Mouse (Mus musculus) hindbrain, embryonic 10.5 days (tissue): ENCODE measurements around the gene Gnao1. TPM values are rescaled to one million over a fixed set of nuclear protein-coding genes. Genes with fewer than 3 reads are reported as not detected.

Experiments used
- DNase-seq: peaks from one replicate; pipeline ENCODE4 v3.0.0-alpha.2; 2017; ENCODE audit warnings: low spot score
- H3K27ac ChIP-seq: fragments of 300-500 bp; sonication (generic); 2 replicates; pipeline ENCODE4 v1.5.1; 2016; ENCODE audit warnings: mild to moderate bottlenecking, moderate library complexity
- H3K27me3 ChIP-seq: fragments of 300-500 bp; sonication (generic); 2 replicates; pipeline ENCODE4 v1.6.1; 2016; ENCODE audit warnings: mild to moderate bottlenecking; ENCODE audit not compliant: poor library complexity, insufficient read depth, severe bottlenecking
- H3K36me3 ChIP-seq: fragments of 300-500 bp; sonication (generic); 2 replicates; pipeline ENCODE4 v1.6.1; 2016; ENCODE audit warnings: mild to moderate bottlenecking, moderate library complexity
- H3K4me1 ChIP-seq: fragments of 300-500 bp; sonication (generic); replicated peaks from 2 replicates; pipeline ENCODE4 v1.6.1; 2016; ENCODE audit warnings: mild to moderate bottlenecking
- H3K4me3 ChIP-seq: fragments of 300-500 bp; sonication (generic); 2 replicates; pipeline ENCODE4 v1.5.1; 2016; ENCODE audit warnings: mild to moderate bottlenecking, moderate library complexity
- H3K9me3 ChIP-seq: fragments of 300-500 bp; sonication (generic); 2 replicates; pipeline ENCODE4 v1.6.1; 2016; ENCODE audit warnings: mild to moderate bottlenecking, moderate library complexity
- WGBS: fragments of 180-500 bp; shearing (Covaris S2); methylation state at CpG from one replicate; pipeline ENCODE4 v1.1.7; 2016; 5-methylcytosine and 5-hydroxymethylcytosine counted together
- polyA plus RNA-seq: library from polyadenylated mRNA; unstranded; fragments of >200 nt; fragmentation: Nextera tagmentation; extraction: Ambion mirVana; gene quantifications from 2 replicates; pipeline ENCODE4 v1.2.1, GENCODE M21; 2016

Gene Gnao1
- polyA plus RNA-seq, 1 experiment from 2014 or later: 32.7 TPM

DNA sequence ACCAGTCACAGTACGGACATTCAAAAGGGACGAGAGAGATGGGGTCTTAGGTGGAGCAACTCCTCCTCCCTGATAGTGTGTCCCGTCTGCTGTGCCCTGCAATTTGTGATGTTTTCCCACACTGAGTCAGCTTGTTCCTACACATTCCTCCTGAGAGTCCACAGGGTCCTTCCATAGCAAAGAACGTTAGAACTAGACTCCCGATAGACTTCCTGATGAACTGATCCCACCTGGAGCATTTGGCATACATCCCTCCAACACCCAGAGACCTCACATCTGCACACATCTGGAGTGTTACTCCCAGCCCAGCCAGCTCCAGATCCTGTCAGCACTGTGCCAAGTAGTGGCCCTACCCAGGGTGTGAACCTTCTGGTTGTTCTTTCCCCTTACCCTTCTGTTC lies 76.4 kb downstream of the Gnao1 start:
- H3K4me1 ChIP-seq: peaks cover 25% of the 10 kb centered on the region
- H3K36me3 ChIP-seq: 0 out of 2 replicates have a peak, but pooled peaks cover 6% of the 10 kb centered on the region
- WGBS: 89% methylated on average over 5 of the region's 5 CpGs
- no peak overlapping the region for H3K4me3 ChIP-seq
- H3K27me3 ChIP-seq: no peaks in the 10 kb centered on the region
- no peak for DNase-seq
- no peaks in the 10 kb centered on the region for H3K9me3 ChIP-seq
- no peak overlapping the region for H3K27ac ChIP-seq

- WGBS: 74% methylated on average over 4 of the region's 4 CpGs
- Histone ChIP-seq H3K9me3 (no peaks in the 10 kb centered on the region), H3K36me3 (0 out of 2 replicates have a peak, but pooled peaks cover 6% of the 10 kb centered on the region), H3K27me3 (no peaks in the 10 kb centered on the region), H3K27ac (peak overlapping the region; percentile 51), H3K4me1 (peaks cover 24% of the 10 kb centered on the region), H3K4me3 (no peak overlapping the region)
- DNase-seq: no peak
These were observed 78.4 kb downstream of the Gnao1 start for GRCm38 (mm10) chr8:93888150-93888676.

DNA sequence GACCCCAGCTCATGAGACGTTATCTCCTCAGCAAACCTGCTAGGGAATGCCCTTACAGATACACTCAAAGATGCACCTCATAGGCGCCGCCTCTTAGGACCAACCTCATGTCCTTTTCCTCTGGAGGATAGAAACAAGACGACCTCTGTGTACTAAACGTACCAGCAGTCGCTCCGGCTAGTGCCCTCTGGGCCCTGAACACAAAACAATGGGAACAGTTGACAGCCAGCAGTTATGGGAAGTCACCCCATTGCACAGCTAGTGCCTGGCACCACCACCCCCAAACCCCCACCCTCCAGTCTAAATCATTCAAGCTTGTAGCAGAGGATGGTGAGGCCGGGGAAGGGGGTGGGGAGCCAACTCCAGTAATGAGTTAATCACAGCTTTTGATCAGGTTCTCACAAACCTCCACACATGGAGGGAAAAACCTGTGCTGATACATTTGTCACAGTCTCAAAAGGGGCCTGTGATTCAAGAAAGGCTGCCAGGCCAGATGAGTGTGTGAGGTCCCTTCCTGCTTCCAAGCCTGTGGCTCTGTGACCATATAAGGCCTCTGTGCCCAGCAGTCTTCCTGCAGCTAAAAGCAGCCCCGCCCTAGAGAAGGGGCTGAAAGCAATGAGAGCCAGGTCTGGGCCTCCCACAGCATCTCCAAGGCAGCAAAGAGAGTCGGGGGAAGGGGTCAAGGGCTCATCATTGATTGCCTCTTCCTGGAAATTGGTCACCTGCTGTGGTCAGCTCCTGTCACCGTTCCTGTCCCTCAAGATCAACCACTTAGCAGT lies 79.1 kb downstream of the Gnao1 start:
- H3K36me3 ChIP-seq: 0 out of 2 replicates have a peak, but pooled peaks cover 6% of the 10 kb centered on the region
- no peaks in the 10 kb centered on the region for H3K9me3 ChIP-seq
- peak; percentile 27 for DNase-seq
- no peaks in the 10 kb centered on the region for H3K27me3 ChIP-seq
- H3K27ac ChIP-seq: peak overlapping the region; percentile 51
- peaks cover 21% of the 10 kb centered on the region for H3K4me1 ChIP-seq
- H3K4me3 ChIP-seq: no peak overlapping the region
- WGBS: 52% methylated on average over 11 of the region's 11 CpGs

- DNase-seq: no peak
- Histone ChIP-seq H3K4me3 (no peak overlapping the region), H3K27me3 (no peaks in the 10 kb centered on the region), H3K36me3 (peaks cover 14% of the 10 kb centered on the region), H3K9me3 (no peaks in the 10 kb centered on the region), H3K4me1 (peaks cover 22% of the 10 kb centered on the region), H3K27ac (no peak overlapping the region)
- WGBS: 80% methylated on average over 3 of the region's 3 CpGs
These were observed 83.8 kb downstream of the Gnao1 start for GRCm38 (mm10) chr8:93893556-93893955.

DNA sequence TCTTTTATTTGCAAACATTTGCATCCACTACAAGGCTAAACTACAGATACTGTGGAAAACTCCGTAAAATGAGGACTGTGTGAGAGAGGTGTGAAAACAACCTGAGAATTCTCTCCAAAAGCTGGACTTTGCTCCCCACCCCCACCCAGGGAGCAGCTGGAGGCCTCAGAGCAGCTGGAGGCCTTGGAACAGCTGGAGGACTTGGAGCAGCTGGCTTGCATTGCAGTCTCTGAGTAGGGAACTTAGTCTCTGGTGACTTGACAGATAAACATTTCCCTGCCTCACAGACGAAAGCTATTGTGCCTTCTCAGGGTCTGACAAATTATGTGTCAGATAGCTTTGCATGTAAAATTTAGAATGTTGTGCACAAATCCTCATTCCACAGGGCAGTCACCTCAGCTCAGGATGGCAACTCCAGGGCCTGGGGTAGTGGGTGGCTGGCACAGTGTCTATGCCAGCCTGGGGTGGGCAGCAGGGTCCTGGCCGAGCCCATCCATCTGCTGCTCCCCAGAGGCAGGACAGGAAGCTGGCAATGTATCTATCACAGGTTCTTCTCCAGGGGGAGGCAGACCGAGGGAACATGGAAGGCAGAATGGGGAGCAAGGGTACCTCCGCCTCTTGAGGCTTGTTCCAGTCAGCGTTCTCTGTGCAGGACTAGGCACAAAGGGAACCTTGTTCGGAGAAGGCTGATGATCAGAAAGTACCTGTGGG lies 87.2 kb downstream of the Gnao1 start:
- DNase-seq: no peak
- no peaks in the 10 kb centered on the region for H3K9me3 ChIP-seq
- H3K36me3 ChIP-seq: peaks cover 14% of the 10 kb centered on the region
- peaks cover 16% of the 10 kb centered on the region for H3K4me1 ChIP-seq
- H3K27ac ChIP-seq: no peak overlapping the region
- no peaks in the 10 kb centered on the region for H3K27me3 ChIP-seq
- H3K4me3 ChIP-seq: no peak overlapping the region
- 84% methylated on average over 7 of the region's 7 CpGs for WGBS

GRCm38 (mm10) chr8:93898570-93898969 lies 88.8 kb downstream of the Gnao1 start:
- Histone ChIP-seq H3K27ac (no peak overlapping the region), H3K4me3 (no peak overlapping the region), H3K9me3 (no peaks in the 10 kb centered on the region), H3K27me3 (no peaks in the 10 kb centered on the region), H3K36me3 (peaks cover 23% of the 10 kb centered on the region), H3K4me1 (peaks cover 21% of the 10 kb centered on the region)
- 89% methylated on average over 4 of the region's 4 CpGs for WGBS
- no peak for DNase-seq

- peaks cover 22% of the 10 kb centered on the region for H3K4me1 ChIP-seq
- no peaks in the 10 kb centered on the region for H3K9me3 ChIP-seq
- DNase-seq: no peak
- WGBS: 71% methylated on average over 3 of the region's 3 CpGs
- no peaks in the 10 kb centered on the region for H3K27me3 ChIP-seq
- 0 out of 2 replicates have a peak overlapping the region, but pooled peaks have one; percentile 35 for H3K27ac ChIP-seq
- peaks cover 14% of the 10 kb centered on the region for H3K36me3 ChIP-seq
- H3K4me3 ChIP-seq: no peak overlapping the region
These were observed 92.3 kb downstream of the Gnao1 start for GRCm38 (mm10) chr8:93902040-93902439.

DNA sequence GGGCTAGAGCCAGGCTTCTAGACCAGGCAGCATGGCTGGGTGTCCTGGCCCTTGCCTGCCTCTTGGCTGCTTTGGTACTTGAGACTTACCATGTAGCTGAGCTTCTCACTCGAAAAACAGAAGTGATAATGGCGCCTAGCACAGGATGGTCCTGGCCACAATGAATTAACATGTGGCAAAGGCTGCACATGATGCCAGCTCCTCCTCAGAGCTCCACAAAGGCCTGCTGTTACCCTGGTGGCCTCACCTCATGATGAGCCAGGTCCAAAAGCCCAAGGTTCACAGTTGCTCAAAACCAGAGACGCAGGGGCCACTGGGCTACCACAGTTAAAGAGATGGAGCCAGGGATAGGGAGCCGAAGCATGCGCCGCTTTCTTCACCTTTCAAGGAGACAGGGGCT lies 97.2 kb downstream of the Gnao1 start:
- DNase-seq: no peak
- Histone ChIP-seq H3K9me3 (no peaks in the 10 kb centered on the region), H3K4me3 (no peak overlapping the region), H3K27me3 (no peaks in the 10 kb centered on the region), H3K4me1 (peaks cover 37% of the 10 kb centered on the region), H3K27ac (no peak overlapping the region; the same call in 1 of the 2 replicates), H3K36me3 (peaks cover 10% of the 10 kb centered on the region)
- WGBS: 90% methylated on average over 6 of the region's 6 CpGs

- Histone ChIP-seq H3K27me3 (no peaks in the 10 kb centered on the region), H3K36me3 (peaks cover 7% of the 10 kb centered on the region; the same call in 1 of the 2 replicates), H3K27ac (peak overlapping the region; percentile 79), H3K4me3 (no peak overlapping the region), H3K4me1 (peaks cover 40% of the 10 kb centered on the region), H3K9me3 (no peaks in the 10 kb centered on the region)
- no peak for DNase-seq
- 49% methylated on average over 5 of the region's 5 CpGs for WGBS
These were observed 98.2 kb downstream of the Gnao1 start for GRCm38 (mm10) chr8:93907987-93908441.

- peaks cover 1% of the 10 kb centered on the region; the same call in 1 of the 2 replicates for H3K36me3 ChIP-seq
- peak overlapping the region; percentile 79 for H3K27ac ChIP-seq
- 45% methylated on average over 1 of the region's 1 CpGs for WGBS
- H3K9me3 ChIP-seq: no peaks in the 10 kb centered on the region
- DNase-seq: no peak
- peaks cover 40% of the 10 kb centered on the region for H3K4me1 ChIP-seq
- H3K27me3 ChIP-seq: no peaks in the 10 kb centered on the region
- H3K4me3 ChIP-seq: no peak overlapping the region
These were observed 98.8 kb downstream of the Gnao1 start for GRCm38 (mm10) chr8:93908546-93908945.

GRCm38 (mm10) chr8:93911715-93912555 lies 102.2 kb downstream of the Gnao1 start:
- H3K27ac ChIP-seq: 0 out of 2 replicates have a peak overlapping the region, but pooled peaks have one; percentile 24
- no peaks in the 10 kb centered on the region for H3K36me3 ChIP-seq
- H3K4me1 ChIP-seq: peaks cover 46% of the 10 kb centered on the region
- no peaks in the 10 kb centered on the region for H3K9me3 ChIP-seq
- WGBS: 77% methylated on average over 7 of the region's 7 CpGs
- no peak overlapping the region for H3K4me3 ChIP-seq
- peaks cover 7% of the 10 kb centered on the region for H3K27me3 ChIP-seq
- no peak for DNase-seq

- WGBS: 13% methylated on average over 13 of the region's 13 CpGs
- Histone ChIP-seq H3K27ac (peak overlapping the region; percentile 90), H3K4me1 (peaks cover 71% of the 10 kb centered on the region), H3K9me3 (no peaks in the 10 kb centered on the region), H3K27me3 (peaks cover 7% of the 10 kb centered on the region), H3K36me3 (no peaks in the 10 kb centered on the region), H3K4me3 (peak overlapping the region; percentile 1; the same call in 1 of the 2 replicates)
- DNase-seq: peak; percentile 75
These were observed 108.2 kb downstream of the Gnao1 start for GRCm38 (mm10) chr8:93917859-93918421.
